Mouse (Mus musculus): ENCODE measurements at regions not wholly inside any gene's neighbourhood (a gene's known extent, or its start where the extent isn't known, plus 50 kb on each side); places are given as distances from the start of the nearest gene placed in this dataset.

DNA sequence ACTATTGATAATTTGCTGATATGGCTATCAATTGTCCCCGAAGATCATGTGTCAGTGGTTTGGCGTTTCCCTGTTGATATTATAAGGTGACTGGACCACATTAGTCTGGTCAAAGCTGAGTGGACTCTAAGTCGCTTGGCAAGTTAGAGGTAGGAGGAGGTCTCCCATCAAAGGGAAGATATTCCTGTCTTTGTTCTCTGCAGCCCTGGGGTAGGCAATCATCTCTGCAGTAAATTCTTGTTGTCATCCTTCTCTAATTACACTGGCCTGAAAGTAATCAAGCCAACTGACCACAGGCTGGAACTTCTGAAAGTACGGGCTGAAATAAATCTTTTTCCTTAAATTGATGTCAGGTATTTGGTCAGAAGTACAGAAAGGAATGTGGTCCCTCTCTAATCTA lies 652.3 kb upstream of the N6amt1 start:
- no peak for DNase-seq (ENCODE audit: extremely low read depth)
- Histone ChIP-seq H3K79me2 (replicated peaks; ENCODE audit: control insufficient read depth, extremely low read depth, insufficient read depth, poor library complexity, severe bottlenecking) (no peaks in the 10 kb centered on the region), H3K9ac (ENCODE audit: insufficient read depth, low read depth) (no peak overlapping the region), H3K4me2 (ENCODE audit: insufficient read depth, low read depth, poor library complexity, severe bottlenecking) (no peak overlapping the region), H3K4me3 (replicated peaks in 1 of 3; ENCODE audit: low read depth in 2 of 3, low read length in 2 of 3, poor library complexity in 1 of 3) (no peak overlapping the region), H3K27me3 (replicated peaks) (no peaks in the 10 kb centered on the region), H3K4me1 (ENCODE audit: control insufficient read depth in 1 of 2, insufficient read depth in 2 of 2) (no peaks in the 10 kb centered on the region), H3K27ac (ENCODE audit: insufficient read depth, low read depth) (no peak overlapping the region), H3K36me3 (replicated peaks in 1 of 2; ENCODE audit: control insufficient read depth in 1 of 2, insufficient read depth in 1 of 2, low read length in 1 of 2) (no peaks in the 10 kb centered on the region), H3K9me3 (replicated peaks; ENCODE audit: low read length) (no peaks in the 10 kb centered on the region)
- in situ Hi-C loops (cut with MboI; ENCODE audit: low pct_ligation_motif_present, low pct_unique_long_range_greater_than_20kb, low sequenced_read_pairs) = no loop called here
- TF ChIP-seq KAT2A (IDR thresholded peaks at IDR 0.05; ENCODE audit: insufficient replicate concordance, low read length) = no peak
- no peak for TF ChIP-seq RCOR1 (conservative IDR thresholded peaks at IDR 0.05; ENCODE audit: low read depth, low read length)
- TF ChIP-seq BHLHE40 (IDR thresholded peaks at IDR 0.05; ENCODE audit: low read depth, low read length) = no peak
- no peak for TF ChIP-seq ZNF384 (IDR thresholded peaks at IDR 0.05; ENCODE audit: low read depth, low read length)
- no peak for TF ChIP-seq JUND (conservative IDR thresholded peaks at IDR 0.05; ENCODE audit: low read depth, low read length)
- no peak for TF ChIP-seq MAX (IDR thresholded peaks at IDR 0.05; ENCODE audit: low read length)
- no peak for TF ChIP-seq MYC (IDR thresholded peaks at IDR 0.05; ENCODE audit: low read depth, low read length)
- no peak for TF ChIP-seq UBTF (IDR thresholded peaks at IDR 0.05; ENCODE audit: low read depth, low read length)
- TF ChIP-seq GABPA (IDR thresholded peaks at IDR 0.05; ENCODE audit: insufficient replicate concordance, low read depth, low read length) = no peak
- no peak for TF ChIP-seq NRF1 (IDR thresholded peaks at IDR 0.05; ENCODE audit: low read depth, low read length)
- TF ChIP-seq HCFC1 (IDR thresholded peaks at IDR 0.05; ENCODE audit: low read depth, low read length) = no peak
- no peak for TF ChIP-seq SIN3A (IDR thresholded peaks at IDR 0.05; ENCODE audit: low read length)
- no peak for TF ChIP-seq POLR2A (IDR thresholded peaks at IDR 0.05; ENCODE audit: low read depth, low read length)
- no peak for TF ChIP-seq CHD2 (IDR thresholded peaks at IDR 0.05; ENCODE audit: low read length)
- dilution Hi-C loops (cut with MboI; ENCODE audit: extremely low pct_ligation_motif_present, extremely low pct_unique_long_range_greater_than_20kb, low sequenced_read_pairs) = no loop called here

DNA sequence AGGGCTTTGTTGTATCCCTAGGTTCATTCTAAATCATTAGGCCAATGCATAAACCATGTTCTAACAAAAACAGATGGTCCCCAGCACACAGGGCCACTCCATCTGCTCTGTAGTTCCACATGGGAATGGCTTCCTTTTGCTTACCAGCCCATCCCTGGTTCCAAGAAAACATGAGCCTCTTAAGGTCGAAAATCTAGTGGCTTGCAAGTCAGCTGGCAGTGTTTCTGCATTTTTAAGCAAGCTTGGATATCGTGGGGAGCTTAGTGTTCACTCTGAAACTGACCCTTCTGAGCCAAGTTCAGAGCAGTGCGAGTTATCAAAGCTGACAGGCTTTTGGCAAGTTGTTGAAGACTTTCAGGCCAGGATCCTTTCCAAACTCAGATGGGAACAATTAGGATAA lies 659.5 kb upstream of the N6amt1 start:
- Histone ChIP-seq H3K79me2 (replicated peaks; ENCODE audit: control insufficient read depth, extremely low read depth, insufficient read depth, poor library complexity, severe bottlenecking) (no peaks in the 10 kb centered on the region), H3K36me3 (replicated peaks in 1 of 2; ENCODE audit: control insufficient read depth in 1 of 2, insufficient read depth in 1 of 2, low read length in 1 of 2) (no peaks in the 10 kb centered on the region), H3K4me3 (replicated peaks in 1 of 3; ENCODE audit: low read depth in 2 of 3, low read length in 2 of 3, poor library complexity in 1 of 3) (no peak overlapping the region), H3K9me3 (replicated peaks; ENCODE audit: low read length) (no peaks in the 10 kb centered on the region), H3K27me3 (replicated peaks) (no peaks in the 10 kb centered on the region), H3K4me2 (ENCODE audit: insufficient read depth, low read depth, poor library complexity, severe bottlenecking) (no peak overlapping the region), H3K27ac (ENCODE audit: insufficient read depth, low read depth) (no peak overlapping the region), H3K9ac (ENCODE audit: insufficient read depth, low read depth) (no peak overlapping the region), H3K4me1 (ENCODE audit: control insufficient read depth in 1 of 2, insufficient read depth in 2 of 2) (no peaks in the 10 kb centered on the region)
- TF ChIP-seq ETS1 (conservative IDR thresholded peaks at IDR 0.05; ENCODE audit: low read depth, low read length) (no peak), ZNF384 (IDR thresholded peaks at IDR 0.05; ENCODE audit: low read depth, low read length) (no peak), POLR2AphosphoS2 (IDR thresholded peaks at IDR 0.05; ENCODE audit: low read depth, low read length) (no peak), HCFC1 (IDR thresholded peaks at IDR 0.05; ENCODE audit: low read depth, low read length) (no peak), USF2 (conservative IDR thresholded peaks at IDR 0.05; ENCODE audit: low read depth, low read length) (no peak)
- in situ Hi-C loops (cut with MboI; ENCODE audit: low pct_ligation_motif_present, low pct_unique_long_range_greater_than_20kb, low sequenced_read_pairs) = no loop called here
- dilution Hi-C loops (cut with MboI; ENCODE audit: extremely low pct_ligation_motif_present, extremely low pct_unique_long_range_greater_than_20kb, low sequenced_read_pairs) = no loop called here
- no peak for DNase-seq (ENCODE audit: extremely low read depth)

Data from CH12.LX (cell line).